Mouse (Mus musculus) liver, adult (tissue): ENCODE results near the gene Eng.

Experiments used
- GATA4 ChIP-seq: IDR thresholded peaks from 2 replicates; pipeline ENCODE4 v1.6.1; 2014; ENCODE audit warnings: mild to moderate bottlenecking, low read length; ENCODE audit not compliant: insufficient replicate concordance

The Eng gene

GRCm38 (mm10) chr2:32629276-32629976, 17.0 kb upstream of the Eng start:
- no peak for TF ChIP-seq GATA4

GRCm38 (mm10) chr2:32630036-32630435, 16.4 kb upstream of the Eng start:
- TF ChIP-seq GATA4 = no peak

- no peak for TF ChIP-seq GATA4
Measured at GRCm38 (mm10) chr2:32631046-32631445, 15.3 kb upstream of the Eng start.

GRCm38 (mm10) chr2:32631737-32632394, 14.5 kb upstream of the Eng start:
- TF ChIP-seq GATA4 = no peak

GRCm38 (mm10) chr2:32633660-32634059, 12.7 kb upstream of the Eng start:
- peak; percentile 81; the same call in 1 of the 2 replicates for TF ChIP-seq GATA4

GRCm38 (mm10) chr2:32634277-32635105, 11.9 kb upstream of the Eng start:
- no peak for TF ChIP-seq GATA4

DNA sequence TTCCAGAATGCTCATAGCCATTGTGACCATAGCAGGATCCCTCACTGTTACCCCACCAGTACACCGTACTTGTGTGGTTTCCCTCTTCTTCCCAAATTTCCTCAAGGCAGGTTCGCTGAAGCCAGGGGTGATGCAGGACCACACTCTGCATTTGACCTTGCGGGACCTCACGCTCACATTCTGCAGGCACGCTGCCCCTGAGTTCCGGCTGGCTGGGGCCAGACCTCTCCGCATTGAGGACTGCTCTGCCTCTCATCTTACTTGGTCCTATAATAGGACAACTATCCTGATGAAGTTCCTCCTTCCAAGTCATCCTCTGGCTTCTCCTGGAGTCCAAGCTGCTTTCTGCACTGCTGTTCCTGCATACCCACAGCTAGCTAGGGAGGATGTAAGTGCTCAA, 9.8 kb upstream of the Eng start:
- no peak for TF ChIP-seq GATA4

DNA sequence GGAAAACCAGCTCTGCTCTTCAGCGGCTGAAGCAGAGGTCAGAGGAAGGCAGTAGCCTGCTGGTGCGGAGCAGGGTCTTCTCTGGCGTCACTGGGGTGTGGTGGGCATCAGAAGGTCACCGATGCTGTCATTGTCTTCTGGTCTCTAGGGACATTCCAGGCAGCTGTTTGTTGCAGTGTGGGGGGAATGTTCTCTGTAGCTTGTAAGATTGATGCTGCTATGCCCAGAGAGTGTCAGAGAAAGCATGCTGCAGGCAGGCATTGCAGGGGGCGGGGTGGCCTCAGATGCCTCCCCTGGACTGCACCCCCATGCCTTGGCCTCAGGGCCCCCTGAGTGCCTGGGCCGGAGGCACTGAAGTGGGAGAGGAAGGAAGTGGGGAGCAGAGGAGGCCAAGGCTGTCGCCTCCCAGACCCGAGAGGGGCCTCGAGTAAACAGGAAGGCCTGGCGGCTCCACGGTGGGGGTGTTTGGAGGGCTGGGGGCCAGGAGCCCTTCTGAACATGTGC, 8.6 kb upstream of the Eng start:
- peak; percentile 92; the same call in 1 of the 2 replicates for TF ChIP-seq GATA4

DNA sequence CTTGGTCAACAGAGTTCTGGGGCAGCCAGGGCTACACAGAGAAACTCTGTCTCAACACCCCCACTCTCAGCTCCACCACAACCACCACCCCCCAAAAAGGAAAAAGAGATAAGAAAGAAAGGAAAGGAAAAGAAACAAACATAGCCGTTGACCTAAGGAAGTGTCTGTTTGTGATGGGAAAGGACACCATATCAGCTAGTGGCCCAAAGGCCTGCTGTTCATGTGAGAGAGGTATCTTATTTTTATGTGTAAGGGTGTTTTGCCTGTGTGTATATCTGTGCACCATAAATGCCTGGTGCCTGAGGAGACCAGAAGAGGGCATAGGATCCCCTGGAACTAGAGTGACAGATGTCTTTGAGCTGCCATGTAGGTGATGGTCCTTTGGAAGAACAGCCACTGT, 6.8 kb upstream of the Eng start:
- TF ChIP-seq GATA4 = peak; percentile 74; the same call in 1 of the 2 replicates

- no peak for TF ChIP-seq GATA4
Measured at GRCm38 (mm10) chr2:32640550-32641051, 5.8 kb upstream of the Eng start.

GRCm38 (mm10) chr2:32641810-32642209, 4.6 kb upstream of the Eng start:
- no peak for TF ChIP-seq GATA4

DNA sequence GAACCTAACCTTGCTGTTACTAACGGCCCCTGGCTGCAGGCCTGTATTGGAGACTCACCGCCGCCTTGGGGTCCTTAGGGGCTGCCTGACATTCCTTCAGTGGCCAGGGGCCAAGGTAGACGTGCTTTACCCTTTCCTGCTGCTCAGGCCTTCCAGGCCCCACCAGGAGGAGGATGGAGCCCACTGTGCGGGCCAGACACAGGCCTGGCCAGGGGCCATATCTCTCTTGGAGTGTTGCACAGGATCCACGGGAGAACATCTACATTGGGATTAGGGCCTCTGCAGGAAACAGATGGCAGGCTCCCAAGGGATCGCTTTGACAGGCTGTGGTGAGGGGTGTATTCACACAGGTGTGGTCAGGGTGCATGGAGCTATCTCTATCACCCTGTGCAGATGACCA, 3.6 kb upstream of the Eng start:
- peak; percentile 86; the same call in 1 of the 2 replicates for TF ChIP-seq GATA4

DNA sequence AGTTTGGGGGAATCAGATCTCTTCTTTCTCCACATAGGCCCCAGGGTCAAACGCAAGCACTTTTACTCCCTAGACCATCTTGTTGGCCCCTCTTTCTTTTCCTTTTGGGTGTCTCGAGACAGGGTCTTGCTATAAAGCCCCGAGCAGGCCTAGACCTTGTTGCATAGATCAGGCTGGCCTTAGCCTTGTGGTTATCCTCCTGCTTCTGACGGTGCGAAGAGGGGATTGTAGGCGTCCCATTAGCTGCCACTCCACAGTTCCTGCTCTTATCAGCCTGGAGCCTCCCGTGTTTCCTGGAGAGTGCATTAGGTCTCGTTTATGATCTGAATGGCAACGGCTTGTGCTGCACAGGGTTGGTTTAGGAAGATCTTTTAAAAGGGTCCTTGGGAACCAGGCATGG, 2.3 kb upstream of the Eng start:
- peak; percentile 84; the same call in 1 of the 2 replicates for TF ChIP-seq GATA4

DNA sequence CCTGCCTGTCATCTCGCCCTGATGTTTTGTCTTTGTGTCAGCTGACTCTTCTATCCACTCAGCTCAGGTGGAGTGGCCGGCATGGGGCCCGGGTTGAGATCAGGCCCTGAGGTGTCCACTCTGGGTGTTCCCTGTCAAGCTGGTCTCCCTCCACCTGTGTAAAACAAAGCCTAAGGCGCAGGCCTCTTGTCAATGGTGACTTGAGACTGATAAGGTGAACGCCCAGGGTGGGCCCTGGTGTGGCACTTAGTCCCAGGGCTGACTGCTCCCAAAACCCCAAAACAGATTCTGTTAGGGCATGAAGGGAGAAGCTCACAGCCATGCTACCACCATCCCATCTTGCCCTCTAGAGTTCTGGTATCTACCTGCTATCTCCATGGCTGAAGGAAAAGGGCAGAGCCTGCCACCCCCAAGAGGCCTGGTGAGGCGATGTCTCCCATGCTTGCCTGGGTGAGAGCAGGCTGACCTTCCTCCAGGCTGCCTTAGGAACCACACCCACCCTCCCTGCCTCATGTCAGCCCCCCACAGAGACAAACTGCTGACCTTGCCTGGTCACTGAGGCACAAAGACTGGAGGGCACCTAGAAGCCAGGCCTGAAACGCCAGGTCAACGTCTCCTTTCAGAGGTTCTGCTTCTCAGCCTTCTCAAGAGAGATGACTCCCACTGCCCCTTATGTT, 1.5 kb upstream of the Eng start:
- no peak for TF ChIP-seq GATA4

DNA sequence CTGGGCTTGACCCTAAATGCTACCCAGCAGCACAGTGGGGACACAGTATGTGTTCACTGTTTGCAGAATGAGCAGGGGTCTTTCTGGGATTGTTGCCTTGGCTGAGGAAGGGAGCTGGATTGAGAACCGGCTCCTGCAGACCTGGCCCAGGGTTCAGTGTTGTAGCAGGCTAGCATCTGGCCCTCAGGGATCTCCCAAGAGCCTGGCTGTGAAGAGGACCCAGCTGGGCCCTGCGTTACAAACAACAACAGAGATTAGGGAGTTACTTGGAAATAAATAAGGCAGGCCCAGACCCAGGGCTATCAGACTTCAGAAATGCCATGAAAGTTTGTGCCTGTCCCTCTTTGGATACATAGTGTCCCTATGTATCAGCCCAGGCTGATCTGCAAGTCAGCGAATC, 748 bp upstream of the Eng start:
- TF ChIP-seq GATA4 = no peak
